Mouse (Mus musculus) heart, embryonic 16.5 days (tissue): Measurements from ENCODE around the gene Nobox. TPM values are rescaled to one million over a fixed set of nuclear protein-coding genes. Genes with fewer than 3 reads are reported as not detected.

ENCODE experiments used
- ATAC-seq: fragments of 200-750 bp; cut with Nextera tagmentation; replicated peaks from 2 replicates; pipeline ENCODE4 v1.8.0; 2017; ENCODE audit warnings: moderate number of reproducible peaks; ENCODE audit not compliant: insufficient read depth, low FRiP score; ENCODE audit errors: extremely low read depth
- H3K27ac ChIP-seq: fragments of 300-500 bp; sonication (generic); 2 replicates; pipeline ENCODE4 v1.5.1; 2014; ENCODE audit warnings: mild to moderate bottlenecking, low read length, control low read depth, moderate library complexity
- H3K27me3 ChIP-seq: fragments of 300-500 bp; sonication (generic); 2 replicates; pipeline ENCODE4 v1.6.1; 2014; ENCODE audit warnings: low read length, mixed read lengths; ENCODE audit not compliant: control insufficient read depth, insufficient read depth
- H3K36me3 ChIP-seq: fragments of 300-500 bp; sonication (generic); 2 replicates; pipeline ENCODE4 v1.6.1; 2014; ENCODE audit not compliant: control insufficient read depth, insufficient read depth
- H3K4me1 ChIP-seq: fragments of 300-500 bp; sonication (generic); 2 replicates; pipeline ENCODE4 v1.6.1; 2014; ENCODE audit warnings: low read length, mixed read lengths; ENCODE audit not compliant: control insufficient read depth, insufficient read depth
- H3K4me2 ChIP-seq: fragments of 300-500 bp; sonication (generic); 2 replicates; pipeline ENCODE4 v1.6.1; 2014; ENCODE audit warnings: low read depth, mild to moderate bottlenecking, control low read depth, low read length
- H3K4me3 ChIP-seq: fragments of 300-500 bp; sonication (generic); 2 replicates; pipeline ENCODE4 v1.5.1; 2014; ENCODE audit warnings: mild to moderate bottlenecking, control low read depth, low read length
- H3K9ac ChIP-seq: fragments of 300-500 bp; sonication (generic); 2 replicates; pipeline ENCODE4 v1.6.1; 2014; ENCODE audit warnings: low read length, control low read depth
- H3K9me3 ChIP-seq: fragments of 300-500 bp; sonication (generic); replicated peaks from 2 replicates; pipeline ENCODE4 v1.6.1; 2016; ENCODE audit warnings: low read length; ENCODE audit not compliant: control insufficient read depth
- WGBS: fragments of 180-500 bp; shearing (Covaris S2); extraction: QIAGEN DNeasy Blood & Tissue Kit; methylation state at CpG from one replicate; pipeline ENCODE4 v1.1.7; 2014; 5-methylcytosine and 5-hydroxymethylcytosine counted together
- polyA plus RNA-seq: library from polyadenylated mRNA; unstranded; fragments of >200 nt; fragmentation: Nextera tagmentation; extraction: Ambion mirVana; gene quantifications from 2 replicates; pipeline ENCODE4 v1.2.1, GENCODE M21; 2015

Gene Nobox
- polyA plus RNA-seq, 1 experiment from 2014 or later: 0.09 TPM

- Histone ChIP-seq H3K9me3 (no peaks in the 10 kb centered on the region), H3K4me1 (no peaks in the 10 kb centered on the region), H3K36me3 (no peaks in the 10 kb centered on the region), H3K9ac (no peak overlapping the region), H3K4me3 (no peak overlapping the region), H3K27me3 (no peaks in the 10 kb centered on the region), H3K27ac (no peak overlapping the region), H3K4me2 (no peak overlapping the region)
- no peak for ATAC-seq
- 65% methylated on average over 7 of the region's 7 CpGs for WGBS
Observed at GRCm38 (mm10) chr6:43254193-43254926, 55.0 kb downstream of the Nobox start.

Other genes with a start within 250 kb of the Nobox start
- not detected in 2 replicates for gene Olfr441, start 203.2 kb downstream of the Nobox start, polyA plus RNA-seq
- not detected in 2 replicates for gene Olfr237-ps1, start 163.0 kb downstream of the Nobox start, polyA plus RNA-seq
- not detected in 2 replicates for gene Olfr437, start 146.3 kb downstream of the Nobox start, polyA plus RNA-seq
- gene Olfr13, start 137.4 kb downstream of the Nobox start, polyA plus RNA-seq: not detected in 2 replicates
- not detected in 2 replicates for gene Olfr435, start 112.4 kb downstream of the Nobox start, polyA plus RNA-seq
- not detected in 2 replicates for gene Olfr434, start 96.5 kb downstream of the Nobox start, polyA plus RNA-seq
- not detected in 2 replicates for gene Olfr47, start 78.0 kb downstream of the Nobox start, polyA plus RNA-seq
- gene Arhgef5, start 44.0 kb downstream of the Nobox start, polyA plus RNA-seq: 7.0 and 8.0 TPM in 2 replicates